Mouse (Mus musculus) CD8-positive naive resting alpha-beta T cell, adult 2 months (primary cell): ENCODE data around the gene Acot3.
A peak's percentile ranks its signal among the peaks of the same experiment; 100 is the strongest.

Source experiments
- DNase-seq, 2 experiments: peaks; one replicate each; pipeline ENCODE4 v3.0.0; 2022; ENCODE audit warnings: low read depth in 2 of 2, low spot score in 2 of 2

Acot3 gene

GRCm38 (mm10) chr12:84099605-84100004 is 47.7 kb downstream of the Acot3 start:
- DNase-seq, result no peak

- no peak for DNase-seq
These were observed 48.1 kb downstream of the Acot3 start for GRCm38 (mm10) chr12:84100071-84100470.

- peak; percentile 18 to 38 for DNase-seq
These were observed 48.9 kb downstream of the Acot3 start, which contains the start of gene Acot6 for GRCm38 (mm10) chr12:84100604-84101492. TSS of gene Acot6 (plus strand) at chr12:84100654.

- DNase-seq, result no peak
These were observed 49.5 kb downstream of the Acot3 start for GRCm38 (mm10) chr12:84101493-84101845.

- DNase-seq, result no peak
These were observed 55.1 kb downstream of the Acot3 start for GRCm38 (mm10) chr12:84107012-84107411.

- DNase-seq, result no peak
These were observed 55.7 kb downstream of the Acot3 start for GRCm38 (mm10) chr12:84107692-84108091.

- DNase-seq, result no peak
These were observed 58.0 kb downstream of the Acot3 start for GRCm38 (mm10) chr12:84109924-84110323.
